Mouse (Mus musculus): ENCODE measurements around the gene Nxph1. TPM values are rescaled to one million over a fixed set of nuclear protein-coding genes. Genes with fewer than 3 reads are reported as not detected.

Nxph1 gene
- polyA plus RNA-seq, 1 experiment = 0.07 TPM

GRCm38 (mm10) chr6:9119136-9119535, 170.9 kb downstream of the Nxph1 start:
- Histone ChIP-seq H3K27ac (ENCODE audit: insufficient read depth, low read length) (no peak overlapping the region), H3K27me3 (ENCODE audit: control insufficient read depth, insufficient read depth, low read length) (no peaks in the 10 kb centered on the region), H3K36me3 (ENCODE audit: control insufficient read depth, insufficient read depth, low read length) (no peaks in the 10 kb centered on the region), H3K4me3 (ENCODE audit: extremely low read depth, insufficient read depth, insufficient read length) (no peak overlapping the region), H3K4me1 (ENCODE audit: control insufficient read depth, insufficient read depth, insufficient read length) (no peaks in the 10 kb centered on the region)
- TF ChIP-seq POLR2A (IDR thresholded peaks at IDR 0.05; ENCODE audit: low read depth, low read length) (no peak), CTCF (IDR thresholded peaks at IDR 0.05; ENCODE audit: extremely low read depth, insufficient read depth, insufficient read length, insufficient replicate concordance) (no peak)
- 69% methylated on average over 2 of the region's 2 CpGs for WGBS
- no peak for DNase-seq (ENCODE audit: low read depth in 1 of 2, low spot score in 2 of 2)

GRCm38 (mm10) chr6:9124321-9124914, 176.2 kb downstream of the Nxph1 start:
- Histone ChIP-seq H3K4me3 (ENCODE audit: extremely low read depth, insufficient read depth, insufficient read length) (no peak overlapping the region), H3K27ac (ENCODE audit: insufficient read depth, low read length) (no peak overlapping the region), H3K27me3 (ENCODE audit: control insufficient read depth, insufficient read depth, low read length) (no peaks in the 10 kb centered on the region), H3K4me1 (ENCODE audit: control insufficient read depth, insufficient read depth, insufficient read length) (no peaks in the 10 kb centered on the region), H3K36me3 (ENCODE audit: control insufficient read depth, insufficient read depth, low read length) (no peaks in the 10 kb centered on the region)
- TF ChIP-seq CTCF (IDR thresholded peaks at IDR 0.05; ENCODE audit: extremely low read depth, insufficient read depth, insufficient read length, insufficient replicate concordance) = no peak
- TF ChIP-seq POLR2A (IDR thresholded peaks at IDR 0.05; ENCODE audit: low read depth, low read length) = no peak
- DNase-seq (ENCODE audit: low read depth in 1 of 2, low spot score in 2 of 2) = no peak
- 92% methylated on average over 12 of the region's 12 CpGs for WGBS

- TF ChIP-seq POLR2A (IDR thresholded peaks at IDR 0.05; ENCODE audit: low read depth, low read length) (no peak), CTCF (IDR thresholded peaks at IDR 0.05; ENCODE audit: extremely low read depth, insufficient read depth, insufficient read length, insufficient replicate concordance) (no peak)
- WGBS = 73% methylated on average over 3 of the region's 3 CpGs
- no peaks in the 10 kb centered on the region for H3K36me3 ChIP-seq (ENCODE audit: control insufficient read depth, insufficient read depth, low read length)
- H3K27me3 ChIP-seq (ENCODE audit: control insufficient read depth, insufficient read depth, low read length) = no peaks in the 10 kb centered on the region
- H3K4me3 ChIP-seq (ENCODE audit: extremely low read depth, insufficient read depth, insufficient read length) = no peak overlapping the region
- H3K4me1 ChIP-seq (ENCODE audit: control insufficient read depth, insufficient read depth, insufficient read length) = no peaks in the 10 kb centered on the region
- DNase-seq (ENCODE audit: low read depth in 1 of 2, low spot score in 2 of 2) = no peak
- no peak overlapping the region for H3K27ac ChIP-seq (ENCODE audit: insufficient read depth, low read length)
These were observed 185.5 kb downstream of the Nxph1 start for GRCm38 (mm10) chr6:9133589-9134279.

GRCm38 (mm10) chr6:9147966-9148365, 199.7 kb downstream of the Nxph1 start:
- H3K27me3 ChIP-seq (ENCODE audit: control insufficient read depth, insufficient read depth, low read length) = no peaks in the 10 kb centered on the region
- DNase-seq (ENCODE audit: low read depth in 1 of 2, low spot score in 2 of 2) = no peak
- H3K36me3 ChIP-seq (ENCODE audit: control insufficient read depth, insufficient read depth, low read length) = no peaks in the 10 kb centered on the region
- no peak for TF ChIP-seq CTCF (IDR thresholded peaks at IDR 0.05; ENCODE audit: extremely low read depth, insufficient read depth, insufficient read length, insufficient replicate concordance)
- no peak for TF ChIP-seq POLR2A (IDR thresholded peaks at IDR 0.05; ENCODE audit: low read depth, low read length)
- no peaks in the 10 kb centered on the region for H3K4me1 ChIP-seq (ENCODE audit: control insufficient read depth, insufficient read depth, insufficient read length)
- no peak overlapping the region for H3K27ac ChIP-seq (ENCODE audit: insufficient read depth, low read length)
- no peak overlapping the region for H3K4me3 ChIP-seq (ENCODE audit: extremely low read depth, insufficient read depth, insufficient read length)

GRCm38 (mm10) chr6:9149791-9150190, 201.6 kb downstream of the Nxph1 start:
- Histone ChIP-seq H3K4me1 (ENCODE audit: control insufficient read depth, insufficient read depth, insufficient read length) (no peaks in the 10 kb centered on the region), H3K27me3 (ENCODE audit: control insufficient read depth, insufficient read depth, low read length) (no peaks in the 10 kb centered on the region), H3K36me3 (ENCODE audit: control insufficient read depth, insufficient read depth, low read length) (no peaks in the 10 kb centered on the region), H3K4me3 (ENCODE audit: extremely low read depth, insufficient read depth, insufficient read length) (no peak overlapping the region), H3K27ac (ENCODE audit: insufficient read depth, low read length) (no peak overlapping the region)
- WGBS = 51% methylated on average over 1 of the region's 1 CpGs
- DNase-seq (ENCODE audit: low read depth in 1 of 2, low spot score in 2 of 2) = no peak
- TF ChIP-seq CTCF (IDR thresholded peaks at IDR 0.05; ENCODE audit: extremely low read depth, insufficient read depth, insufficient read length, insufficient replicate concordance) = no peak
- no peak for TF ChIP-seq POLR2A (IDR thresholded peaks at IDR 0.05; ENCODE audit: low read depth, low read length)

- Histone ChIP-seq H3K4me3 (ENCODE audit: extremely low read depth, insufficient read depth, insufficient read length) (no peak overlapping the region), H3K4me1 (ENCODE audit: control insufficient read depth, insufficient read depth, insufficient read length) (no peaks in the 10 kb centered on the region), H3K27ac (ENCODE audit: insufficient read depth, low read length) (no peak overlapping the region), H3K36me3 (ENCODE audit: control insufficient read depth, insufficient read depth, low read length) (no peaks in the 10 kb centered on the region), H3K27me3 (ENCODE audit: control insufficient read depth, insufficient read depth, low read length) (no peaks in the 10 kb centered on the region)
- WGBS = 85% methylated on average over 2 of the region's 2 CpGs
- no peak for TF ChIP-seq POLR2A (IDR thresholded peaks at IDR 0.05; ENCODE audit: low read depth, low read length)
- TF ChIP-seq CTCF (IDR thresholded peaks at IDR 0.05; ENCODE audit: extremely low read depth, insufficient read depth, insufficient read length, insufficient replicate concordance) = no peak
- no peak for DNase-seq (ENCODE audit: low read depth in 1 of 2, low spot score in 2 of 2)
These were observed 211.0 kb downstream of the Nxph1 start for GRCm38 (mm10) chr6:9159191-9159590.

- H3K4me3 ChIP-seq (ENCODE audit: extremely low read depth, insufficient read depth, insufficient read length) = no peak overlapping the region
- no peaks in the 10 kb centered on the region for H3K27me3 ChIP-seq (ENCODE audit: control insufficient read depth, insufficient read depth, low read length)
- WGBS = 66% methylated on average over 3 of the region's 3 CpGs
These were observed 234.2 kb downstream of the Nxph1 start for GRCm38 (mm10) chr6:9182477-9182876.

More at GRCm38 (mm10) chr6:9182477-9182876, 234.2 kb downstream of the Nxph1 start:
- Histone ChIP-seq H3K27ac (ENCODE audit: insufficient read depth, low read length) (no peak overlapping the region), H3K36me3 (ENCODE audit: control insufficient read depth, insufficient read depth, low read length) (no peaks in the 10 kb centered on the region), H3K4me1 (ENCODE audit: control insufficient read depth, insufficient read depth, insufficient read length) (no peaks in the 10 kb centered on the region)
- no peak for DNase-seq (ENCODE audit: low read depth in 1 of 2, low spot score in 2 of 2)
- TF ChIP-seq CTCF (IDR thresholded peaks at IDR 0.05; ENCODE audit: extremely low read depth, insufficient read depth, insufficient read length, insufficient replicate concordance) = no peak
- TF ChIP-seq POLR2A (IDR thresholded peaks at IDR 0.05; ENCODE audit: low read depth, low read length) = no peak

Measured in spleen, adult 2 months (tissue).